Mouse (Mus musculus) ES-E14 (cell line): ENCODE data around the gene Pxt1.

Experiments used
- CHD2 ChIP-seq: IDR thresholded peaks from 2 replicates; pipeline ENCODE4 v1.6.1; 2014; ENCODE audit warnings: mild to moderate bottlenecking, low read depth, low read length, inconsistent platforms
- MAFK ChIP-seq: IDR thresholded peaks from 2 replicates; pipeline ENCODE4 v1.6.1; 2014; ENCODE audit warnings: mild to moderate bottlenecking, low read depth, low read length, inconsistent platforms; ENCODE audit not compliant: insufficient read depth
- ZC3H11A ChIP-seq: IDR thresholded peaks from 2 replicates; pipeline ENCODE4 v1.6.1; 2012; ENCODE audit warnings: low read depth, mild to moderate bottlenecking, inconsistent platforms, low read length, borderline replicate concordance
- ZNF384 ChIP-seq: IDR thresholded peaks from 2 replicates; pipeline ENCODE4 v1.6.1; 2012; ENCODE audit warnings: low read depth, low read length, inconsistent platforms

DNA sequence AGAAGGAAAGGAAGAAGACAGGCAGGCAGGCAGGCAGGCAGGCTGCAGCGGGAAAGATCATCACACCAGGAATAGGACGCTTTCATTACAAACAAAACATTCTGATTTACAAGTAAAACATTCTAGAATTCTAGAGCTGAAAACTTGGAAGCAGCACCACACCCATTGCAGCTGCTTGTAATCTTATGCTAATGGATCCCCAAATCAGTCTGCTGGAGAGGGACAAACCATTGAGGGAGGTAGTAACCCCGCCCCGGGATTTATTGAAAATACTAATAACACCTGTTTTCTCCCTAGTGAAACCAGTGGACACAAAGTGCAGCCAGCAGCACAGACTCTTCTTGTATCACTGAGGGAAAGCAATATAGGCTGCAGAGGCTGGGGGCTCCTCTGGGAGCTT is 37.4 kb upstream of the Pxt1 start:
- TF ChIP-seq ZC3H11A (no peak), ZNF384 (no peak), MAFK (no peak), CHD2 (no peak)
